Mouse (Mus musculus) liver, adult 2 months (tissue): ENCODE data around the gene Ttc9c.

Source experiments
- CTCF ChIP-seq: fragments of 200-500 bp; IDR thresholded peaks from 2 replicates; pipeline ENCODE4 v1.5.1; 2011; ENCODE audit warnings: low read depth, low read length, control low read depth
- POLR2A ChIP-seq: fragments of 200-500 bp; IDR thresholded peaks from 2 replicates; pipeline ENCODE4 v1.6.1; 2011; ENCODE audit warnings: low read length, control low read depth; ENCODE audit not compliant: insufficient read depth; ENCODE audit errors: extremely low read depth

DNA sequence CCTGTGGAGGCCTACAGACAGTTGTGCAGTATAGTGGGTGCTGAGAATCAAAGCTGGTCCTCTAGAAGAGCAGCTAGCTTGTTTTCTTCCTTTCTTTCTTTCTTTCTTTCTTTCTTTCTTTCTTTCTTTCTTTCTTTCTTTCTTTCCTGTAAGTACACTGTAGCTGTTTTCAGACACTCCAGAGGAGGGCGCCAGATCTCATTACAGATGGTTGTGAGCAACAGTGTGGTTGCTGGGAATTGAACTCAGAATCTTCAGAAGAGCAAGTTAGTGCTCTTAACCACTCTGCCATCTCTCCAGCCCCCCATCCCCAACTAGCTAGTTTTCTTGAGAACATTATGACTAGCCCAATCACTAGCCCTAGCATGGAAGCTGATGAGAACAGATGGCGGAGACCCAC is 58.4 kb downstream of the Ttc9c start:
- TF ChIP-seq CTCF (no peak), POLR2A (no peak)
